Comparison of ENCODE assay signal across 8 mouse cellular contexts in the genomic region with DNA sequence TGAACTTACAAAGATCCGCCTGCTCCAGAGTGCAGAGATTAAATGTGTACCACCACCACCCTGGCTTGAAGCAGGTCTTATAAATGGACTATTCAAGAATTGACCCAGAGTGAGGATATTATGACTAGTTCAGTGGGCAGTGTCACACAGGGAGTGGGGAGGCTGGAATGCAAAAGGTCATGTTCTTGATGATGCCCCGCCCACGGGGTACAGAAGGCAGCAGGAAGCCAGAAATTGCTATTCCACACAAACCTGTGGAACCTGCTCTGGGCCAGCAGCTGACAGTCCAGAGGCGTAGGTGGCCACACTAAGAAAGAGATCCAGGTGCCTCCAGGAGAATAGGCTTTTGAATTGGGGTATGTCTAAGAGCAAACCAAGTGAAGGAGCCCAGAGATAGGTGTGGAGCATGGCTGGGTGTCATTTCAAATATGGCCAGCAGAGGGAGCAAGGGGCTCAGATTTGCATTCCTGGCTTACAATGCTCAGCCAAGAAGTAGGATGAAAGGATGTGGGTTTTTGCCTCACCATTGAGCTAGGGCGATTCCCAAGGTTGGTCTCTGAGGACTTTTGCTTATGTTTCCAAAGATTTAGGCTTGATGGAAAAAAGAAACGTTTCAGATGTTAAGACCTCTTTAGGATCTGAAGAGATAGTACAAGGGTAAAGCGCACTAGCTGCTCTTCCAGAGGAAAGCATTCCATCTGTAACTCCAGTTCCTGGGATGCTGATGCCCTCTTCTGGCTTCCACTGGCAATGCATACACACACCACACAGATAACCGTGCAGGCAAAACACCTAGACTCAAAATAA. TPM values are rescaled to one million over a fixed set of nuclear protein-coding genes. Genes with fewer than 3 reads are reported as not detected.
DNase-seq lines count a peak whose midpoint lies in the region; ATAC-seq and TF ChIP-seq lines count a peak whose summit lies in the region.

No protein-coding gene starts in this region.

- no peak overlapping the region for H3K27ac ChIP-seq in embryonic facial prominence, embryonic 12.5 days
- H3K27ac ChIP-seq in limb, embryonic 11.5 days (replicated peaks; ENCODE audit: low read depth, low read length) = no peak overlapping the region
- H3K27ac ChIP-seq in midbrain, postnatal 0 days (ENCODE audit: low read depth, low read length) = peak overlapping the region; percentile 70; the same call in 1 of the 2 replicates

- DNase-seq in 3T3-L1 (ENCODE audit: low read depth, low spot score) = peak; percentile 94
- peak; percentile 79 for DNase-seq in adrenal gland, postnatal 25 days
- DNase-seq in heart, adult 18-20 months = peak; percentile 82 to 89
- peak; percentile 91 for DNase-seq in kidney, adult 18-20 months
- peak; percentile 92 for DNase-seq in limb, embryonic 11.5 days (ENCODE audit: low spot score)
- DNase-seq in midbrain, postnatal 0 days (ENCODE audit: low spot score) = peak; percentile 87
- peak; percentile 62 to 76 for DNase-seq in spleen, postnatal 14 days (ENCODE audit: low spot score in 2 of 2)

- no peaks in the 10 kb centered on the region for H3K9me3 ChIP-seq in embryonic facial prominence, embryonic 12.5 days
- no peaks in the 10 kb centered on the region for H3K9me3 ChIP-seq in limb, embryonic 11.5 days (ENCODE audit: control insufficient read depth, low read length)
- no peaks in the 10 kb centered on the region for H3K9me3 ChIP-seq in midbrain, postnatal 0 days (ENCODE audit: low read length)

- 0 out of 2 replicates have a peak overlapping the region, but pooled peaks have one; percentile 2 for H3K4me2 ChIP-seq in embryonic facial prominence, embryonic 12.5 days (replicated peaks)
- H3K4me2 ChIP-seq in limb, embryonic 11.5 days (ENCODE audit: low read depth, severe bottlenecking) = no peak overlapping the region
- peak overlapping the region; percentile 9; the same call in 1 of the 2 replicates for H3K4me2 ChIP-seq in midbrain, postnatal 0 days (ENCODE audit: low read depth, low read length, poor library complexity, severe bottlenecking)

- no peak overlapping the region for H3K4me3 ChIP-seq in embryonic facial prominence, embryonic 12.5 days
- H3K4me3 ChIP-seq in limb, embryonic 11.5 days (ENCODE audit: low read depth, low read length) = no peak overlapping the region
- no peak overlapping the region for H3K4me3 ChIP-seq in midbrain, postnatal 0 days (ENCODE audit: low read depth, low read length)

- peaks cover 13% of the 10 kb centered on the region; the same call in 1 of the 2 replicates for H3K4me1 ChIP-seq in embryonic facial prominence, embryonic 12.5 days
- peaks cover 6% of the 10 kb centered on the region; the same call in 1 of the 2 replicates for H3K4me1 ChIP-seq in limb, embryonic 11.5 days (ENCODE audit: control insufficient read depth, insufficient read depth, low read length)
- peaks cover 12% of the 10 kb centered on the region; the same call in 1 of the 2 replicates for H3K4me1 ChIP-seq in midbrain, postnatal 0 days (ENCODE audit: insufficient read depth, low read length)

- no peak overlapping the region for H3K9ac ChIP-seq in embryonic facial prominence, embryonic 12.5 days
- H3K9ac ChIP-seq in limb, embryonic 11.5 days (ENCODE audit: low read length) = no peak overlapping the region
- no peak overlapping the region for H3K9ac ChIP-seq in midbrain, postnatal 0 days (replicated peaks; ENCODE audit: low read length, poor library complexity, severe bottlenecking)

- 34% methylated on average over 8 of the region's 8 CpGs for WGBS in embryonic facial prominence, embryonic 12.5 days
- 39% methylated on average over 8 of the region's 8 CpGs for WGBS in limb, embryonic 11.5 days
- WGBS in midbrain, postnatal 0 days = 36% methylated on average over 8 of the region's 8 CpGs

- peak; percentile 85 for TF ChIP-seq CTCF in midbrain, postnatal 0 days (IDR thresholded peaks at IDR 0.05)

- H3K36me3 ChIP-seq in embryonic facial prominence, embryonic 12.5 days = peaks cover 39% of the 10 kb centered on the region
- peaks cover 4% of the 10 kb centered on the region; the same call in 1 of the 2 replicates for H3K36me3 ChIP-seq in limb, embryonic 11.5 days (ENCODE audit: control insufficient read depth, insufficient read depth, low read length)
- peaks cover 41% of the 10 kb centered on the region for H3K36me3 ChIP-seq in midbrain, postnatal 0 days (ENCODE audit: insufficient read depth, low read length)

- H3K27me3 ChIP-seq in embryonic facial prominence, embryonic 12.5 days = no peaks in the 10 kb centered on the region
- H3K27me3 ChIP-seq in limb, embryonic 11.5 days (ENCODE audit: control insufficient read depth, insufficient read depth, low read length) = no peaks in the 10 kb centered on the region
- no peaks in the 10 kb centered on the region for H3K27me3 ChIP-seq in midbrain, postnatal 0 days (ENCODE audit: insufficient read depth, low read length)

- no peak for ATAC-seq in embryonic facial prominence, embryonic 12.5 days (ENCODE audit: insufficient number of reproducible peaks, insufficient read depth, low FRiP score, low TSS enrichment)
- peak; percentile 41; the same call in 1 of the 2 replicates for ATAC-seq in limb, embryonic 11.5 days (ENCODE audit: insufficient number of reproducible peaks, low FRiP score, low TSS enrichment, low read depth)
- ATAC-seq in midbrain, postnatal 0 days (ENCODE audit: low FRiP score) = peak; percentile 69

RNA-seq across cellular contexts. Expression of a gene that starts 2.2 kb away (rescaled TPM):
- 27.4 and 39.2 TPM in 2 replicates for total RNA-seq in adrenal gland, postnatal 25 days (2021)
- 21.0 and 22.6 TPM in 2 replicates for polyA plus RNA-seq in embryonic facial prominence, embryonic 12.5 days (2016; fragmentation: Nextera tagmentation; extraction: Ambion mirVana)
- total RNA-seq in heart, adult 18-20 months (2021) = 10 to 100 TPM; 30.3 to 39.9 TPM
- polyA plus RNA-seq in limb, embryonic 11.5 days (2014; fragmentation: Nextera tagmentation; extraction: Ambion mirVana) = 19.5 and 26.0 TPM in 2 replicates
- 66.9 and 73.5 TPM in 2 replicates for total RNA-seq in midbrain, postnatal 0 days (2014; rRNA removed)
- 30.7 and 32.6 TPM in 2 replicates for polyA plus RNA-seq in midbrain, postnatal 0 days (2015; fragmentation: Nextera tagmentation; extraction: Ambion mirVana)

RNA-seq across cellular contexts. Expression of a gene that starts 15.2 kb away (rescaled TPM):
- total RNA-seq in adrenal gland, postnatal 25 days (2021) = 40.9 and 42.2 TPM in 2 replicates
- polyA plus RNA-seq in embryonic facial prominence, embryonic 12.5 days (2016; fragmentation: Nextera tagmentation; extraction: Ambion mirVana) = 18.2 and 21.7 TPM in 2 replicates
- total RNA-seq in heart, adult 18-20 months (2021) = 10 to 100 TPM; 16.2 to 17.6 TPM
- 9.0 and 11.6 TPM in 2 replicates for polyA plus RNA-seq in limb, embryonic 11.5 days (2014; fragmentation: Nextera tagmentation; extraction: Ambion mirVana)
- 111 and 128 TPM in 2 replicates for total RNA-seq in midbrain, postnatal 0 days (2014; rRNA removed)
- polyA plus RNA-seq in midbrain, postnatal 0 days (2015; fragmentation: Nextera tagmentation; extraction: Ambion mirVana) = 48.5 and 50.2 TPM in 2 replicates

RNA-seq across cellular contexts. Expression of a gene that starts 29.3 kb away (rescaled TPM):
- 29.8 and 42.5 TPM in 2 replicates for total RNA-seq in adrenal gland, postnatal 25 days (2021)
- 48.6 and 54.6 TPM in 2 replicates for polyA plus RNA-seq in embryonic facial prominence, embryonic 12.5 days (2016; fragmentation: Nextera tagmentation; extraction: Ambion mirVana)
- total RNA-seq in heart, adult 18-20 months (2021) = 10 to 100 TPM; 31.6 to 42.1 TPM
- 32.2 and 36.1 TPM in 2 replicates for polyA plus RNA-seq in limb, embryonic 11.5 days (2014; fragmentation: Nextera tagmentation; extraction: Ambion mirVana)
- 36.7 and 50.7 TPM in 2 replicates for total RNA-seq in midbrain, postnatal 0 days (2014; rRNA removed)
- 25.7 and 32.0 TPM in 2 replicates for polyA plus RNA-seq in midbrain, postnatal 0 days (2015; fragmentation: Nextera tagmentation; extraction: Ambion mirVana)

RNA-seq across cellular contexts. Expression of a gene that starts 30.3 kb away (rescaled TPM):
- 19.7 and 23.0 TPM in 2 replicates for total RNA-seq in adrenal gland, postnatal 25 days (2021)
- polyA plus RNA-seq in embryonic facial prominence, embryonic 12.5 days (2016; fragmentation: Nextera tagmentation; extraction: Ambion mirVana) = 31.8 and 36.7 TPM in 2 replicates
- 10 to 100 TPM; 16.8 to 18.9 TPM for total RNA-seq in heart, adult 18-20 months (2021)
- 42.7 and 45.4 TPM in 2 replicates for polyA plus RNA-seq in limb, embryonic 11.5 days (2014; fragmentation: Nextera tagmentation; extraction: Ambion mirVana)
- 37.4 and 44.8 TPM in 2 replicates for total RNA-seq in midbrain, postnatal 0 days (2014; rRNA removed)
- polyA plus RNA-seq in midbrain, postnatal 0 days (2015; fragmentation: Nextera tagmentation; extraction: Ambion mirVana) = 32.1 and 37.5 TPM in 2 replicates

RNA-seq across cellular contexts. Expression of a gene that starts 51.3 kb away (rescaled TPM):
- total RNA-seq in adrenal gland, postnatal 25 days (2021) = 11.3 and 11.6 TPM in 2 replicates
- 16.4 and 17.5 TPM in 2 replicates for polyA plus RNA-seq in embryonic facial prominence, embryonic 12.5 days (2016; fragmentation: Nextera tagmentation; extraction: Ambion mirVana)
- 1 to 10 TPM; 1.9 to 2.7 TPM for total RNA-seq in heart, adult 18-20 months (2021)
- polyA plus RNA-seq in limb, embryonic 11.5 days (2014; fragmentation: Nextera tagmentation; extraction: Ambion mirVana) = 8.4 and 8.7 TPM in 2 replicates
- 21.4 and 28.0 TPM in 2 replicates for total RNA-seq in midbrain, postnatal 0 days (2014; rRNA removed)
- polyA plus RNA-seq in midbrain, postnatal 0 days (2015; fragmentation: Nextera tagmentation; extraction: Ambion mirVana) = 22.8 and 26.0 TPM in 2 replicates
